Mouse (Mus musculus) splenic B cell, adult 2 months (primary cell): Measurements from ENCODE around the gene Cnot4.

Experiments used
- DNase-seq: peaks from one replicate; pipeline ENCODE4 v3.0.0-alpha.2; 2011; ENCODE audit warnings: low read depth, low spot score
- H3K27me3 ChIP-seq: 2 replicates; pipeline ENCODE4 v1.6.1; 2012; ENCODE audit warnings: mild to moderate bottlenecking, low read length, moderate library complexity, mixed read lengths; ENCODE audit not compliant: control insufficient read depth, poor library complexity, insufficient read depth, severe bottlenecking
- H3K36me3 ChIP-seq: 2 replicates; pipeline ENCODE4 v1.6.1; 2012; ENCODE audit warnings: mild to moderate bottlenecking, low read length, moderate library complexity, mixed read lengths; ENCODE audit not compliant: control insufficient read depth, poor library complexity, insufficient read depth, severe bottlenecking

Cnot4 gene

DNA sequence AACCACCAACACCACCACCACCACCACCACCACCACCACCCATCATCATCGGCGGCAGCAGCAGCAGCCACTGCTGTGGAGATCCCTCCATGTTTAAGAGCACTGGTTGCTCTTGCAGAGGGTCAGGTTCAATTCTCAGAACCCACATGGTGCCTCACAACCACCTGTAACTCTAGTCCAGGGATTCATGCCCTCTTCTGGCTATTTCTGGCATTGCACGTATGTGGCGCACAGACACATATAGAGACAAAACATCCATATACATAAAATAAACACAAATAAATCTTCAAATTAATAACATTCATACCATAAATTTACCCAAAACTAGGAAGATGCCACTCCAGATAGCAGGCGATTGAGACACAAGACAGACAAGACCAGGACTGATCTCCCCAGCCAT is 122.8 kb downstream of the Cnot4 start:
- DNase-seq = no peak
- H3K27me3 ChIP-seq = no peaks in the 10 kb centered on the region
- no peaks in the 10 kb centered on the region for H3K36me3 ChIP-seq

DNA sequence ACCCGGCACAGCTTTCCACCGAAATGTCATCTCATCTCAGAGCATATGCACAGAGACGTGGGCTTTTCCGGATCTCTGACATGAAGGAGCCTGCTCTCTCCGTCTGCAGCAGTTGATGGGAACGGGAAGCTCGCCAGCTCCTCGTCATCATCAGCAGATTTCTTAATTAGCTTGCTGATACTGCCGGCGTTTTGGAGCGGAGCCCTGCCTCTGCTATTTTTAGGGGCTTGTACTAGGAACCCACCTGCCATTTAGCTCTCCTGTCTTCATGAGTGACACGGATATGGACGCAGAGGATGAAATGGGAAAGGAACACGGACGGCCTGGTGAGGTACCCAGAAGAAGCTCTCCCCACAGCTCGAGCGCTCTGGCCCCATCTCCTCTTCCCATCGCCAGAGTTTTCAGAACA is 131.3 kb downstream of the Cnot4 start:
- DNase-seq = no peak
- H3K27me3 ChIP-seq = no peaks in the 10 kb centered on the region

DNA sequence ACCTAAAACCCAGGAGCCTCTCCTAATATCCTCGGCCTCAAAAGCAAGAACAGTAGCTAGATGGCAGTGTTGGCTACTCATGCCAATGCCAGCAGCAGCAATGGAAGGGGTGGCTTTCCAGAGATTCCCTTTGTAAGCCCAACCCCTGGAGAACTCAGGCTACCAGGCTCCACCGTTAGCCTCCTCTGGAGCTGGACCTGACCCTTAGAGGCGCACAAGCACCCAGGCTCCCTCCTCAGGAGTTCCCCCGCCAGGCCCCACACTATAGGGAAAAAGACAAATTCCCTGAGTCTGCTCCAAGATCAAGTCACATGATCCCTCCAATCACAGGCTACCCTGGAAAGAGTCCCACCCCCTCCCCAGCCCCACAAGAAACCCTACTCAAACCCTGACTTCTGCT is 134.4 kb downstream of the Cnot4 start:
- DNase-seq = no peak
- no peaks in the 10 kb centered on the region for H3K36me3 ChIP-seq
- no peaks in the 10 kb centered on the region for H3K27me3 ChIP-seq

More for the DNA sequence above, 131.3 kb downstream of the Cnot4 start:
- no peaks in the 10 kb centered on the region for H3K36me3 ChIP-seq

DNA sequence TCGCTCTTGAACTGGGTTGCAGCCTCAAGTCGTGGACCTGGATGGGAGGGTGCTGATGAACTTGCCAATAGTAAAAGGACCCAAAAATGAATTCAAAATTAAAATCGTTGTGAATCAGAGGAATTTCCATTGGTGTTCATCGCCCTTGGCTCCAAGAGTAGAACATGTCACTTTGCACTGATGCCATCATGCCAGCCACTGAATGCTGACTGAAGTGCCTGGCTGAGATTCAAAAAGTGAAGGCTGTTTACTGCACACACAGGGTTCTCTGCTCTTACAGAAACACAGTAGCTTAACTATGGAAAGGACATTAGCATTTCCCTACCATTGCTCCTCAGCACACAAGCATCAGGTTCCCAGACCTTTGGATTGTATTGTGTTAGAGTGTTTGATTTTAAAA is 137.0 kb downstream of the Cnot4 start:
- Histone ChIP-seq H3K36me3 (no peaks in the 10 kb centered on the region), H3K27me3 (no peaks in the 10 kb centered on the region)
- DNase-seq = no peak

DNA sequence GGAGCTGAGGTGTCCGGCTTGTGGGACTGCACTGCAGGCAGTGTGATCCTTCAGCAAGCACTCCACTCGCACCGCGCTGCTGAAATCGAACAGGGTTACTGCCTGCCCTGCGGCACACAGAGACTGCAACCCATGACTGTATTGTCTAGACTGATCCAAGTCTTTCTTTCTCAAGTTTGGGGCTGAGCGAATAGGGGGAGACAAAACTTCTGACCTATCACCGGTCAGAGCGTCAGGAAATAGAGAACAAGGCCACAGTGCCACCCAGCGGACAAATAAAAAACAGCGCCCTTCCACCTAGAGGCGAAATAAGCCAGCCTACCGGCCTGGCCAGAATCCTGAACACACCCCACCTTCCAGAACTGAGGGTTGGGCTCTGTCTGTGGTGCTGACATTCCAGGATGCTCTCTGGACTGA is 138.3 kb downstream of the Cnot4 start:
- DNase-seq = peak; percentile 87
- H3K36me3 ChIP-seq = no peaks in the 10 kb centered on the region
- no peaks in the 10 kb centered on the region for H3K27me3 ChIP-seq

DNA sequence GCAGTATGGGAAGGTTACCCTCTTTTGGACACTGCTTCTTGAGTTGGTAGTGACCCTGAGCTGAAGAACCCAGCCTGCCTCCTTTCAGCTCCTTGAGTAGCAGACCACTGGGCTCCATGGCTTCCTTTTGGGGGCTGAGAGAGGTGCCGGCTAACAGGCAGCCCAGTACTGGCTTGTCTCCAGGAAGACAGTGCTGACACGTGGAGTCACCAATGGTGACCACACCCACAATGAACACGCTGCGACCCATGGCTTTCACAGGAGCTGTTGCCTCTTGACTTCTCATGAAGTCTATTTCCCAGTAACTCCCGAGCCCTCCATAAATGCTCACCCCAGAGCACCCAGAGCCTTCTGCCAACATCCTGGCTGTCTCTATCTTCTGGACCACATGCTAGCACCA is 138.8 kb downstream of the Cnot4 start:
- Histone ChIP-seq H3K27me3 (no peaks in the 10 kb centered on the region), H3K36me3 (no peaks in the 10 kb centered on the region)
- peak; percentile 11 for DNase-seq

DNA sequence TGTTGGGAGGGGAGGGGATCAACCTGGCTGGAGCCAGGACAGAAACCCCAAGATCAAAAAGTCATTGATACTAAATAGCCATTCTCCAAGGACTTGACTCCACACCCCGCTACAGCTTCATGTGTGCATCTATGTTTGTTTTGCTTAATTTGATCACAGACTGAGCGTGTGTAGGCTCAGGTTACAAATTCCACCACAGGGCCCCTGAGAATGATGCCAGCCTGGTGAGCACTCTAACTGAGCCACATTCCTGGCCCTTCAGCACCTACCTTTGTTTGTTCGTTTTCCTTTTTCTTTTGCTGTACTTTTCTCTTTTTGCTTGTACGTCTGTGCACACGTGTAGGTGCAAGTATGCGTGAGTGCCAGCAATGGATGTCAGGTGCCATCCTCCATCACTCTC is 144.3 kb downstream of the Cnot4 start:
- no peak for DNase-seq
- Histone ChIP-seq H3K27me3 (no peaks in the 10 kb centered on the region), H3K36me3 (no peaks in the 10 kb centered on the region)

DNA sequence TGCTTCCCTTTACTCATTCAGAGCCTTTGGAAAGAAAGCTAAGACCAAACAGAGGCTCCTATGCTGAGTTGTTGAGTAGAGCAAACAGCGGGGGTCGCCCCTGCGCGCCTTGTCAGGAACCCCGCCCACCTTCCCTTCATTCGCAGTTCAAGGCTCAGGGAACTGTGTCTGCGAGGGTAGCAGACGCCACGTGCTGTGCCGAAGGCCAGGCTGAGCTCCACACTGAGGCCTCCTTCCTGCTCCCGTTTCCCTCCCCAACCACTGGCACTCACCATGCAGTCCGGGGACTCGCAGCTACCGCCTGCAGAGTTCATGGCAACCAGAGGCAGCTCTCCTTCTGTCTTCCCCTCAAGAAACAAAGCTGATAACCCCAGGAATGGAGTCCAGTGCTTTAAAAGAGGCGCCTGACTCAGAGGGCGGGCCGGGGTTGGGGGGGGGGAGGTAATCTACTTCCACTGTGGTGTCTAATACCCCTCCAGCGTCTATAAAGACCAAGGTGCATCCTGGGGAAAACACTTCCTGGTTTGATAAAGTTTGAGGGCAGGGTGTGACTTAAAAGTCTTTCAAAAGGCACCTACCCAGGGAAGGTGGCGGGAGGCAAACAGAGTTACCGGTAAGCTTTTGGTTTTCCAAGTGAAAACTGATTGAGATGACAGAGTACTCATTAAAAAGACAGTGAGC is 145.3 kb downstream of the Cnot4 start, which contains the start of gene Slc23a4:
Gene Slc23a4, minus strand, starts transcription at position 324 of the 681 bp plus-strand sequence.
- Histone ChIP-seq H3K27me3 (no peaks in the 10 kb centered on the region), H3K36me3 (no peaks in the 10 kb centered on the region)
- DNase-seq = peak; percentile 15

DNA sequence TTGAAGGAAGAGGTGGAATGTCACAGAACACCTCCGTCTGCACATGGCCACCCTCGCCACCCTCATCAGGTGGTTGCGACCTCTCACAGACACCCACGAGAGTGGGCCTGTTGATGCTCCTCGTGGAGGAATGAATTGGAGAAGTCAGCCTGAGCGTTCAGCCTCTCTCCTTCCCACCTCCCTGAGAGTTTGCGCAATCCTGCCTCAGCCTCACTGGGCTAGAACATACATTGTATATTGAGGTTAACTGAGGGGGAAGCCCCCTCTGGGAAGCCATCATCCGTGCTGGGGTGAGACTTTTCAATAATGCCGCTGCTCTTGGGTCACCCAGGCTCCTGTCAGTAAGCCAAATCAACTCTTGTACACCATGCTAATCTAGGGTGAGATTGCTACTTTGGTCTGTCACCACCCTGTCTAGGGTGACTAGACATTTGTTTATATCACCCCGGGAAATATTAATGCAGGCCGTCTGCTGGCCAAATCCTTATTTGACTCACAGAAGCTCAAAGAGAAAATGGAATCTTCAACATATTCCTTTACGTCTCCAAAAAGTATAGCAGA is 146.4 kb downstream of the Cnot4 start:
- H3K36me3 ChIP-seq = no peaks in the 10 kb centered on the region
- no peak for DNase-seq
- no peaks in the 10 kb centered on the region for H3K27me3 ChIP-seq

DNA sequence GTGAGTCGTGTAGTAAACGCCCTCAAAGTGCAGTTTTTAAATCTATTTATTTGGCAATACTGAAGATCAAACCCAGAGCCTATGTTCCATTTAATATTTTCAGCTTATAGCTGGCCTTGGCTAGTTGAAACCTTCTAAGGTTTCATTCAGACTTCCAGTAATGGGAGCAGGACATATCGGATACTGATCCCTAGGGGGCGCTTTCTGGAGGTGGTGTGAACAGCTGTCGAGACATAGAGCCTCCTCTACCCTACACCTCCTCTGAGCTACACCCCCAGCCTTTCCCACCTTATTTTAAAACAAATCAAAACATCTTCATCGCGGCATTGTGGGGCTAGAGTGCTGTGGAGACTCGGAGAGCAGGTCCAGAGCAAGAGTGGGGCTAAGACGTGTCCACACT is 152.9 kb downstream of the Cnot4 start:
- Histone ChIP-seq H3K36me3 (no peaks in the 10 kb centered on the region), H3K27me3 (no peaks in the 10 kb centered on the region)
- DNase-seq = no peak

DNA sequence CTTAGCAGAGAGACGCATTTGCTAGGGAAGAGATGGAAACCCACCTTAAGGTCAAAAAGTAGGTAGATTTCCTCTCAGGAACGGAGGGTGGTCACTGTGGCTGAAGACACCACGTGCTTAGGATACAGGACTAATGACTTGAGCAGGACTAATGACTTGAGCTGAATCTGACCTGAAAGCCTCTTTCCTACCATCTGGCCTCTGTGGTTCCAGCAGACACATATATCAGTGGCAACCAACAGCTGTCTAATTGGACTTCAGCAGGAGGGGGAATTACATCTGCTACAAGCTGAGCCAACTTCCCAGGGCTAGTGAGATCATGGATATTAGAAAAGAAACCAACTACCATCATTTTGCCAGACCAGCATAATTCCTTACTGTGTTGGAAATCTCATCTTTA is 154.2 kb downstream of the Cnot4 start:
- no peak for DNase-seq
- Histone ChIP-seq H3K36me3 (no peaks in the 10 kb centered on the region), H3K27me3 (no peaks in the 10 kb centered on the region)
